Mouse (Mus musculus): ENCODE measurements around the gene R3hdm2. TPM values are rescaled to one million over a fixed set of nuclear protein-coding genes. Genes with fewer than 3 reads are reported as not detected.

R3hdm2 gene
- total RNA-seq, 2 experiments from 2014 or later, result 112 to 120 TPM

- intact Hi-C loops (cut with DNase I), result loop anchor here (5.0 kb wide), 1 partner anchor 85 kb away; no protein-coding TSS in a partner anchor
- no peak for DNase-seq
These were observed 27.9 kb upstream of the R3hdm2 start for GRCm38 (mm10) chr10:127352187-127352586.

GRCm38 (mm10) chr10:127352766-127353165 lies 27.4 kb upstream of the R3hdm2 start:
- intact Hi-C loops (cut with DNase I), result loop anchor here (5.0 kb wide), 1 partner anchor 85 kb away; no protein-coding TSS in a partner anchor
- DNase-seq, result no peak

GRCm38 (mm10) chr10:127353909-127354895 lies 25.9 kb upstream of the R3hdm2 start, which contains the start of gene Inhbe:
Gene Inhbe (minus strand): TSS chr10:127354411.
- intact Hi-C loops (cut with DNase I), result loop anchor here (5.0 kb wide), 1 partner anchor 83 kb away; no protein-coding TSS in a partner anchor
- DNase-seq, result peak; percentile 57 to 61

GRCm38 (mm10) chr10:127355336-127355735 lies 24.8 kb upstream of the R3hdm2 start:
- intact Hi-C loops (cut with DNase I), result no loop called here
- no peak for DNase-seq

GRCm38 (mm10) chr10:127360714-127361113 lies 19.4 kb upstream of the R3hdm2 start:
- DNase-seq, result no peak
- intact Hi-C loops (cut with DNase I), result no loop called here

- DNase-seq, result no peak
- intact Hi-C loops (cut with DNase I), result no loop called here
These were observed 13.0 kb upstream of the R3hdm2 start for GRCm38 (mm10) chr10:127367116-127367515.

GRCm38 (mm10) chr10:127368273-127368672 lies 11.9 kb upstream of the R3hdm2 start:
- intact Hi-C loops (cut with DNase I), result no loop called here
- no peak for DNase-seq

GRCm38 (mm10) chr10:127369834-127370820 lies 10.0 kb upstream of the R3hdm2 start, which contains the start of gene Inhbc:
Gene Inhbc (minus strand): TSS chr10:127370431.
- intact Hi-C loops (cut with DNase I), result no loop called here

GRCm38 (mm10) chr10:127371023-127371422 lies 9.1 kb upstream of the R3hdm2 start:
- DNase-seq, result no peak
- intact Hi-C loops (cut with DNase I), result no loop called here

More at GRCm38 (mm10) chr10:127369834-127370820, 10.0 kb upstream of the R3hdm2 start, which contains the start of gene Inhbc:
- DNase-seq, result no peak

- DNase-seq, result no peak
- intact Hi-C loops (cut with DNase I), result no loop called here
These were observed 2.4 kb upstream of the R3hdm2 start for GRCm38 (mm10) chr10:127377700-127378099.

GRCm38 (mm10) chr10:127379654-127380053 lies 473 bp upstream of the R3hdm2 start:
- DNase-seq, result no peak

GRCm38 (mm10) chr10:127380767-127381742 lies 928 bp downstream of the R3hdm2 start:
- intact Hi-C loops (cut with DNase I), result loop anchor here (5.0 kb wide), 1 partner anchor 41 kb away; no protein-coding TSS in a partner anchor
- peak; percentile 74 to 84 for DNase-seq

More at GRCm38 (mm10) chr10:127379654-127380053, 473 bp upstream of the R3hdm2 start:
- intact Hi-C loops (cut with DNase I), result loop anchor here (5.0 kb wide), 1 partner anchor 43 kb away; no protein-coding TSS in a partner anchor

GRCm38 (mm10) chr10:127381743-127382134 lies 1.6 kb downstream of the R3hdm2 start:
- peak; percentile 8 to 12 for DNase-seq
- intact Hi-C loops (cut with DNase I), result loop anchor here (5.0 kb wide), 1 partner anchor 41 kb away; no protein-coding TSS in a partner anchor

GRCm38 (mm10) chr10:127391774-127392173 lies 11.6 kb downstream of the R3hdm2 start:
- no peak for DNase-seq
- intact Hi-C loops (cut with DNase I), result no loop called here

GRCm38 (mm10) chr10:127404701-127405100 lies 24.6 kb downstream of the R3hdm2 start:
- intact Hi-C loops (cut with DNase I), result no loop called here
- DNase-seq, result no peak

GRCm38 (mm10) chr10:127407391-127407790 lies 27.3 kb downstream of the R3hdm2 start:
- no peak for DNase-seq
- intact Hi-C loops (cut with DNase I), result no loop called here

GRCm38 (mm10) chr10:127412101-127412500 lies 32.0 kb downstream of the R3hdm2 start:
- intact Hi-C loops (cut with DNase I), result no loop called here

GRCm38 (mm10) chr10:127412776-127413175 lies 32.6 kb downstream of the R3hdm2 start:
- intact Hi-C loops (cut with DNase I), result no loop called here
- no peak for DNase-seq

More at GRCm38 (mm10) chr10:127412101-127412500, 32.0 kb downstream of the R3hdm2 start:
- no peak for DNase-seq

- intact Hi-C loops (cut with DNase I), result no loop called here
- DNase-seq, result no peak
These were observed 33.5 kb downstream of the R3hdm2 start for GRCm38 (mm10) chr10:127413585-127413984.

Data from heart, postnatal 10 days (tissue).